Mouse (Mus musculus) forebrain, embryonic 15.5 days (tissue): ENCODE data around the gene Pdgfb. TPM values are rescaled to one million over a fixed set of nuclear protein-coding genes. Genes with fewer than 3 reads are reported as not detected.

ENCODE experiments used
- ATAC-seq: fragments of 200-750 bp; cut with Nextera tagmentation; replicated peaks from 2 replicates; pipeline ENCODE4 v1.8.0; 2017; ENCODE audit warnings: mild to moderate bottlenecking, moderate TSS enrichment, moderate library complexity
- H3K27ac ChIP-seq: fragments of 300-500 bp; sonication (generic); replicated peaks from 2 replicates; pipeline ENCODE4 v1.5.1; 2015; ENCODE audit warnings: mild to moderate bottlenecking, inconsistent platforms
- H3K27me3 ChIP-seq: fragments of 300-500 bp; sonication (generic); 2 replicates; pipeline ENCODE4 v1.6.1; 2015; ENCODE audit warnings: inconsistent platforms
- H3K36me3 ChIP-seq: fragments of 300-500 bp; sonication (generic); 2 replicates; pipeline ENCODE4 v1.6.1; 2015; ENCODE audit warnings: mild to moderate bottlenecking, inconsistent platforms
- H3K4me1 ChIP-seq: fragments of 300-500 bp; sonication (generic); 2 replicates; pipeline ENCODE4 v1.6.1; 2015; ENCODE audit warnings: inconsistent platforms
- H3K4me2 ChIP-seq: fragments of 300-500 bp; sonication (generic); replicated peaks from 2 replicates; pipeline ENCODE4 v1.6.1; 2015; ENCODE audit warnings: mild to moderate bottlenecking, inconsistent platforms
- H3K4me3 ChIP-seq: fragments of 300-500 bp; sonication (generic); 2 replicates; pipeline ENCODE4 v1.5.1; 2015; ENCODE audit warnings: mild to moderate bottlenecking, inconsistent platforms
- H3K9ac ChIP-seq: fragments of 300-500 bp; sonication (generic); replicated peaks from 2 replicates; pipeline ENCODE4 v1.6.1; 2015; ENCODE audit warnings: mild to moderate bottlenecking, inconsistent platforms
- H3K9me3 ChIP-seq: fragments of 300-500 bp; sonication (generic); 2 replicates; pipeline ENCODE4 v1.6.1; 2016; ENCODE audit warnings: inconsistent platforms
- WGBS: fragments of 180-500 bp; shearing (Covaris S2); methylation state at CpG from one replicate; pipeline ENCODE4 v1.1.7; 2015; ENCODE audit warnings: mixed read lengths; 5-methylcytosine and 5-hydroxymethylcytosine counted together
- polyA plus RNA-seq: library from polyadenylated mRNA; unstranded; fragments of >200 nt; fragmentation: Nextera tagmentation; extraction: Ambion mirVana; gene quantifications from 2 replicates; pipeline ENCODE4 v1.2.1, GENCODE M21; 2015

Gene Pdgfb
- polyA plus RNA-seq, 1 experiment from 2014 or later: 3.0 TPM

DNA sequence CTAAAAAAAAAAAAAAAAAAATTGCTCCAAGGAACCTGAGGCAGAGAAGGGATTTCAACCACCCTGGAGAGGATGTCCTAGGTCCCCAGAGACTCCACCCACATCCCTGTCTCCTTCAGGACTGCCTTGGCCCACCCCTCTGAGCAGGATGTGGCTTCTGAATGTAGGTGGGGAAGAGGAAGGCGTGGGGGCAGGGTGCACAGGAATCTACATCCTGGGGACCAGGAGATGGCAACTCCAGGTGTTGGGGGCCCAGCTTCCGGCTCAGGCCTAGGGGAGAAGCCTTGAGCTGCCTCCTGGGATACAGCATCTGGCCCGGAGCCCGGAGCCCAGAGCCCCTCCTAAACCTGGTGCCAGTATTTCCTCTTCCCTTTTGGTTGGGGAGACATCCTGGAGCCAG is 35.3 kb upstream of the Pdgfb start:
- H3K27me3 ChIP-seq: no peaks in the 10 kb centered on the region
- 77% methylated on average over 4 of the region's 4 CpGs for WGBS
- H3K4me3 ChIP-seq: no peak overlapping the region
- H3K27ac ChIP-seq: no peak overlapping the region
- H3K9me3 ChIP-seq: no peaks in the 10 kb centered on the region
- no peaks in the 10 kb centered on the region for H3K4me1 ChIP-seq
- H3K9ac ChIP-seq: no peak overlapping the region
- no peak for ATAC-seq
- H3K4me2 ChIP-seq: no peak overlapping the region
- no peaks in the 10 kb centered on the region for H3K36me3 ChIP-seq

- no peaks in the 10 kb centered on the region for H3K4me1 ChIP-seq
- H3K4me3 ChIP-seq: no peak overlapping the region
- ATAC-seq: no peak
- no peak overlapping the region for H3K9ac ChIP-seq
- H3K27ac ChIP-seq: no peak overlapping the region
- no peaks in the 10 kb centered on the region for H3K36me3 ChIP-seq
- no peaks in the 10 kb centered on the region for H3K9me3 ChIP-seq
- WGBS: 65% methylated on average over 5 of the region's 5 CpGs
- H3K27me3 ChIP-seq: no peaks in the 10 kb centered on the region
- no peak overlapping the region for H3K4me2 ChIP-seq
Observed at GRCm38 (mm10) chr15:80047973-80048372, 33.2 kb upstream of the Pdgfb start.

DNA sequence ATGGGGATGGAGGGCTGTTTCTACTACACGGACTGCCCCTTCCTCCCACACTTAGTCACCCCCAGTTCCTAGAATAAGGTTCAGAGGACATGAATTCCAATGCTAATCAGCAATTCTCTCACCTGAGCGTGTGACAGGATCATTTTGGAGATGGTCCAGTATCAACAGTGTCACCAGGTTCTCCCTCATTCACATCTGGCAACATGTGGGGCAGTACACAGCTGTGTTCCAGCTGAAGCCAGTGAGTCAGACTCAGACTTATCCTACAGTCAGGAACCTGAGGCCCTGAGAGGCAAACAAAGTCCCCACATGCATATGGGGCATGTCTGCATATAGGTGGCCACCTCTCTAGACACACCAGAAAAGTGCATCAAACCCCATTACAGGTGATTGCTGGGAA is 32.5 kb upstream of the Pdgfb start:
- no peak overlapping the region for H3K9ac ChIP-seq
- H3K4me2 ChIP-seq: no peak overlapping the region
- H3K4me1 ChIP-seq: no peaks in the 10 kb centered on the region
- no peaks in the 10 kb centered on the region for H3K27me3 ChIP-seq
- WGBS: 76% methylated on average over 2 of the region's 2 CpGs
- H3K4me3 ChIP-seq: no peak overlapping the region
- no peaks in the 10 kb centered on the region for H3K9me3 ChIP-seq
- ATAC-seq: no peak
- no peak overlapping the region for H3K27ac ChIP-seq
- no peaks in the 10 kb centered on the region for H3K36me3 ChIP-seq

DNA sequence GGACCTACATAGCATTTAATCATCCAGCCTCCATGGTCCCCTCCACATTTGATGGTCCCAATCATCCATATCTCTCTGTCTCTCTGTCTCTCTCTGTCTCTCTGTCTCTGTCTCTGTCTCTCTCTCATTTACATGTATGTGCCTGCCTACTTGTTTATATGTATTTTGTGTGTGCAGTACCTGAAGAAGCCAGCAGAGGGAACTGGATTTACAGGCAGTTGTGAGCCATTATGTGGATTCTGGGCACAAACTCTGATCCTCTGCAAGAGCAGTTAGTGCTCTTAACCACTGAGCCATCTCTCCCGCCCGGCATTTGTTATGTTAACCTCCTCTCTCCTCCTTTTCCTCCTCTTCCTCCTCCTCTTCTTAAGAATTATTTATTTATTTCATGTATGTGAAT is 31.0 kb upstream of the Pdgfb start:
- Histone ChIP-seq H3K4me2 (no peak overlapping the region), H3K36me3 (no peaks in the 10 kb centered on the region), H3K9ac (no peak overlapping the region), H3K9me3 (no peaks in the 10 kb centered on the region), H3K4me3 (no peak overlapping the region), H3K4me1 (no peaks in the 10 kb centered on the region), H3K27ac (no peak overlapping the region), H3K27me3 (no peaks in the 10 kb centered on the region)
- no peak for ATAC-seq
- WGBS: 88% methylated on average over 2 of the region's 2 CpGs

- Histone ChIP-seq H3K4me3 (no peak overlapping the region), H3K4me1 (no peaks in the 10 kb centered on the region), H3K27ac (no peak overlapping the region), H3K27me3 (no peaks in the 10 kb centered on the region), H3K36me3 (no peaks in the 10 kb centered on the region), H3K4me2 (no peak overlapping the region), H3K9me3 (no peaks in the 10 kb centered on the region), H3K9ac (no peak overlapping the region)
- no peak for ATAC-seq
- 93% methylated on average over 10 of the region's 10 CpGs for WGBS
Observed at GRCm38 (mm10) chr15:80044249-80044648, 29.5 kb upstream of the Pdgfb start.

DNA sequence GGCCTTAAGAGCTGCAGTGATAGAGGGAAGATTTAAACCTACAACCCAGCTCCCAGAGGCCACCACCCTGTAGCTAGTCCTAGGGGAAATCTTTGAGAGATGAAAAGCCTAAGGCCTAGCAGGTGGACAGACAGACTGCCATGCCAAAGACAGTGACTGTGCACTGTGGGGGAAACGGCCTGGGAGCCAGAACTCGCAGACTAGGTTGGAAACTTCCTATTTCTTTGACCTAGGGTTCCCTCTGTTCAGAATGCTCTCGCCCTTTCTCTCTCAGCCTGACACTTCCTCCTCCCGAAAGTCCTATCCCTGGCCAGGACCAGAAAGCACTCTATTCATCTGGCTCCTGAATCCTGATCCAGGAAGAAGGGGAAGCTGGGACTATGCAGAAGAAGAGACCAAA is 27.4 kb upstream of the Pdgfb start:
- Histone ChIP-seq H3K27ac (no peak overlapping the region), H3K36me3 (no peaks in the 10 kb centered on the region), H3K4me3 (no peak overlapping the region), H3K9ac (no peak overlapping the region), H3K4me1 (no peaks in the 10 kb centered on the region), H3K9me3 (no peaks in the 10 kb centered on the region), H3K4me2 (no peak overlapping the region), H3K27me3 (no peaks in the 10 kb centered on the region)
- WGBS: 77% methylated on average over 4 of the region's 4 CpGs
- ATAC-seq: no peak

- H3K4me3 ChIP-seq: no peak overlapping the region
- H3K9me3 ChIP-seq: no peaks in the 10 kb centered on the region
- WGBS: 92% methylated on average over 2 of the region's 2 CpGs
- no peaks in the 10 kb centered on the region for H3K27me3 ChIP-seq
- no peaks in the 10 kb centered on the region for H3K4me1 ChIP-seq
- no peak for ATAC-seq
- no peak overlapping the region for H3K4me2 ChIP-seq
- no peak overlapping the region for H3K9ac ChIP-seq
- no peaks in the 10 kb centered on the region for H3K36me3 ChIP-seq
- H3K27ac ChIP-seq: no peak overlapping the region
Observed at GRCm38 (mm10) chr15:80038110-80038391, 23.3 kb upstream of the Pdgfb start.

DNA sequence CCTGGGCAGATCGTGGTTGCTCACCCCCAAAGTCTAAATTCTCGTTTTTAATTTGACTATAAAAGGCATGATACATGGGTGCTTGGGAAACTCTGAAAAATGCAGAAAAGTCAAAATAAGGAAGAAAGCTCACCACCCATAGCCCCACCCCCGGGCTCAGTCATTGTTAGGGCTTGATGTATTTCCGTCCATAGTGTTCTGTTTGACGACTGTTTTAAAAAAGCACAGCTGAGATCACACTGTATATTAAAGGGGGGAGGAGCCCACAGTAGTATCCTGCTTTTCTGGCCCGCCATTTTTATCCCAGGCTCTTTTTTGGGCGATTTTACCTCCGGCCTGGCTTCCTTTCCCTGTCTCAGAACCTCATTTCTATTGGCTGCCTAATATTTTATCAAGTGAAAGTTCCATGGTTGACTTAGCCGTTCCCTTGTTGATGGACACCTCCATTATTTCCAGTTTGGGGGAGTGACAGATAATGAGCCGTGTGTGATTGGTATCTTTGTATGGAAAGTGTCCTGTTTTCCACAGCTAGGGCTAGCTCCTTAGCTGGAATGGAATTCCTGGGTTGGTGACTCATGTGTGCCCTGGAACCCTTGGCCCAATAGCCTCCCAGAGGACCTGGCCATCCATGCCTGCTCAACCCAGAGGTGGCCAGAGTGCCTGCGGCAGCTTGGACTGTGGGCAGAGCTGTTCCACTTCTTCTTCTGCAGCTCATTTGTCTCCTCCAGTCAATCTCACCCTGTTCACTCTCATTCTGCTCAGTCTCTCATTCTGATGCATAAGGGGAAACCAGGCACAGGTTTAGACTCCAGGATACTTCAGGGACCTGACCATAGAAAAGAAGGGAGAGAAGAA is 22.7 kb upstream of the Pdgfb start:
- H3K4me3 ChIP-seq: no peak overlapping the region
- 75% methylated on average over 11 of the region's 11 CpGs for WGBS
- H3K27ac ChIP-seq: no peak overlapping the region
- H3K4me2 ChIP-seq: no peak overlapping the region
- no peaks in the 10 kb centered on the region for H3K9me3 ChIP-seq
- H3K36me3 ChIP-seq: no peaks in the 10 kb centered on the region
- no peak for ATAC-seq
- H3K27me3 ChIP-seq: no peaks in the 10 kb centered on the region
- H3K4me1 ChIP-seq: no peaks in the 10 kb centered on the region
- H3K9ac ChIP-seq: no peak overlapping the region

- no peak for ATAC-seq
- H3K9me3 ChIP-seq: no peaks in the 10 kb centered on the region
- H3K4me1 ChIP-seq: no peaks in the 10 kb centered on the region
- H3K27ac ChIP-seq: no peak overlapping the region
- H3K9ac ChIP-seq: no peak overlapping the region
- H3K36me3 ChIP-seq: no peaks in the 10 kb centered on the region
- no peaks in the 10 kb centered on the region for H3K27me3 ChIP-seq
- WGBS: 76% methylated on average over 6 of the region's 6 CpGs
- no peak overlapping the region for H3K4me2 ChIP-seq
- no peak overlapping the region for H3K4me3 ChIP-seq
Observed at GRCm38 (mm10) chr15:80035341-80035885, 20.6 kb upstream of the Pdgfb start.

- no peak overlapping the region for H3K27ac ChIP-seq
Observed at GRCm38 (mm10) chr15:80034913-80035312, 20.1 kb upstream of the Pdgfb start.

DNA sequence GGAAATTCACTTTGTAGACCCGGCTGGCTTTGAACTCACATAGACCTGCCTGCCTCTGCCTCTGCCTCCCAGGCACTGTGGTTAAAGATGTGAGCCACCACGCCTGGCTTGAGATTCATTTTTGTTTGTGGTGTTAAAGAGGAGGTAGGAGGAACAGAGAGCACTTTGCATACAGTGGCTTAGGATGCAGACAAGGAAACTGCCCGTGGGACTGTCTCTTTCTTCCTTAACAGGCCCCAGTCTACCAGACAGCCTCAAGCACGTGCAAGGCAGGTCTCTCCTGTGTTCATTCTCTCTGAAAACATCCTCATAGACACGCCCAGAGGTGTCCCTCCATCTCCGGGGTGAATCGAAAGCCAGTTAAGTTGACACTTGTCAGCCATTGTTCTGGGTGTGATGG is 19.6 kb upstream of the Pdgfb start:
- WGBS: 73% methylated on average over 7 of the region's 7 CpGs
- no peaks in the 10 kb centered on the region for H3K9me3 ChIP-seq
- no peak overlapping the region for H3K27ac ChIP-seq
- no peak for ATAC-seq
- no peak overlapping the region for H3K9ac ChIP-seq
- H3K4me3 ChIP-seq: no peak overlapping the region
- H3K27me3 ChIP-seq: no peaks in the 10 kb centered on the region
- no peaks in the 10 kb centered on the region for H3K36me3 ChIP-seq
- no peaks in the 10 kb centered on the region for H3K4me1 ChIP-seq
- H3K4me2 ChIP-seq: no peak overlapping the region

More at GRCm38 (mm10) chr15:80034913-80035312, 20.1 kb upstream of the Pdgfb start:
- Histone ChIP-seq H3K4me1 (no peaks in the 10 kb centered on the region), H3K9ac (no peak overlapping the region), H3K36me3 (no peaks in the 10 kb centered on the region), H3K4me3 (no peak overlapping the region), H3K27me3 (no peaks in the 10 kb centered on the region), H3K9me3 (no peaks in the 10 kb centered on the region), H3K4me2 (no peak overlapping the region)
- ATAC-seq: no peak

GRCm38 (mm10) chr15:80031133-80031532 is 16.4 kb upstream of the Pdgfb start:
- no peak overlapping the region for H3K9ac ChIP-seq
- no peaks in the 10 kb centered on the region for H3K27me3 ChIP-seq
- no peaks in the 10 kb centered on the region for H3K9me3 ChIP-seq
- WGBS: 93% methylated on average over 4 of the region's 4 CpGs
- H3K36me3 ChIP-seq: no peaks in the 10 kb centered on the region
- no peak for ATAC-seq
- peaks cover 5% of the 10 kb centered on the region; the same call in 1 of the 2 replicates for H3K4me1 ChIP-seq
- no peak overlapping the region for H3K4me2 ChIP-seq
- no peak overlapping the region for H3K27ac ChIP-seq
- no peak overlapping the region for H3K4me3 ChIP-seq

DNA sequence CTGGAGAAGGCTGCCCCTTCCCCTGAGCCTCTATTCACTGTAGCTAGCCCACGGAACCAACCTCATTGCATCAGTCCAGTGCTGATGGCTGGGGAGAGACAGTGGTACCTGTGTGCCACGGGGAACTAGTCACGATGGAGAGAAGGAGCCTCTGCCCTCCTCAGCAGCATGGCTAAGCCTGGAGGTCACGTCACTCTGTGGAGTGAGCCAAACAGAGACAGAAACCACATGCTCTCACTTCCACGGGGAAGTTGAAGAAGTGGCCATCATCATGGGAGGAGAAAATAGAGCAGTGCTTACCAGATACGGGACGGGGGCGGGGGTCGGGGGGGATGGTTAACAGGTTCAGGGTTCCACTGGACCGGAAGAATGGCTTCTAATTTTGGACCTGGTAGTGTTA is 15.6 kb upstream of the Pdgfb start:
- no peak for ATAC-seq
- no peaks in the 10 kb centered on the region for H3K36me3 ChIP-seq
- H3K27ac ChIP-seq: no peak overlapping the region
- no peak overlapping the region for H3K4me3 ChIP-seq
- H3K9me3 ChIP-seq: no peaks in the 10 kb centered on the region
- no peaks in the 10 kb centered on the region for H3K27me3 ChIP-seq
- no peak overlapping the region for H3K4me2 ChIP-seq
- H3K9ac ChIP-seq: no peak overlapping the region
- H3K4me1 ChIP-seq: peaks cover 5% of the 10 kb centered on the region; the same call in 1 of the 2 replicates
- 92% methylated on average over 10 of the region's 10 CpGs for WGBS
